Mouse (Mus musculus): ENCODE data around the gene Mgea5. TPM values are rescaled to one million over a fixed set of nuclear protein-coding genes. Genes with fewer than 3 reads are reported as not detected.

Mgea5 gene
- polyA plus RNA-seq (2012; rRNA removed), result 134 and 137 TPM in 2 replicates

DNA sequence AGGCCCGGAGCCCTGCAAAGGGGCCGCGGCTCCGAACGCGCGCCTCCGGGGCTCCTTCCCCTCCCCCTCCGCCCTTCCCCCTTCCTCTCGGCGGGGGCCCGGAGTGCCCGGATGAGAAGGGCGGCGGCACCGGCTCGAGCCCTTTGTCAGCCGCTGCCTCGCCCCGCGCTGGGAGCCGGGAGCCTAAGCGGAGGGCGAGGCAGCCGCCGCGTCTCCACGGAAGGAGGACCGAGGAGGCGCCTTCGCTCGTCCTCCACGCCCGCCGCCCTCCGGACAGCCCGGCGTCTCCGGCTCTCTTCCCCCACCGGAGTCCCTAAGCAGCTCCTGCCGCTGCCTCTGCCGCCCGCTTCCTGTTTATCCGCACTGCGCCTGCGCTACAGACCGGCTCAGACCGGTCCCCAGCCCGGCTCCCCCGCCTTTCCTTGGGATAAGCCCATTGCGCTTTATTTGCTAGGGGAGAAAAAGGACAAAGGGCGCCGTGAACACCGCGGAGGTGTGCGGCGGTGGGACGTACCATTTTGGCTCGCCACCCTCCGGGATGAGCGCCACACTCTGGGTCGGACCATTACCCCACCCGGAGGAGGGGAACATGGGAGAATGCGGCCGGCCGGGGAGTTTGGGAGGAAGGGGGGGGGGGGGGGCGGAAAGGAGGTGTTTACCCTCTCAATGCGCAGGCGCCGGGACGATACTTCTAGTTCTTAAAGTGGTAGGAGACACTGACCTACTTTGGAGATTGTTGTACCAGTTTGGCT, at the start of gene Mgea5:
Gene Mgea5, minus strand, starts transcription at position 657 of the 752 bp plus-strand sequence.
- TF ChIP-seq POLR2A (IDR thresholded peaks at IDR 0.05; ENCODE audit: extremely low read depth, insufficient read depth, low read length) (peak; percentile 90), CTCF (IDR thresholded peaks at IDR 0.05; ENCODE audit: extremely low read depth, insufficient read depth, low read length) (no peak)
- peaks cover 8% of the 10 kb centered on the region for H3K4me1 ChIP-seq (ENCODE audit: control insufficient read depth, insufficient read depth, low read length)
- peak within 1 kb of the TSS; percentile 88 for H3K27ac ChIP-seq (ENCODE audit: insufficient read depth, low read length)
- peak within 1 kb of the TSS; percentile 93 for H3K4me3 ChIP-seq (ENCODE audit: insufficient read depth, low read length)

DNA sequence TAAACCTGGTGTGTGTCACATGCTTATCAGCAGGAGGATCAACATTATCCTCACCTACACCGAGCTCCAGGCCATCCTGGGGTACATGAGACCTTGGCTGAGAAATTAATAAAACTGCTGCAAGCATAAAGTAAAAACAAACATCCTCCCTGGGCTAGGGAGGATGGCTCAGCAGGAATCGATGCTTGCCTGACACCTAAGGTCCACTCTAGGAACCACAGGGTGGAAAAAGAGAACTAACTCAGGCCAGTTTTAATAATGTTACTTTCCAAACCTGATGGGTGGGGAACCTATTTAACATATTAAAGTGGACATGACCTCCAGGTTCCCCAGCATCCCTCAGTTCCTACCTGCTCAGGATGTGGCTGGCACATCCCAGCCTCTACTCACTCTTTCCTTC, 47.0 kb upstream of the Mgea5 start:
- no peak overlapping the region for H3K4me3 ChIP-seq (ENCODE audit: insufficient read depth, low read length)
- TF ChIP-seq POLR2A (IDR thresholded peaks at IDR 0.05; ENCODE audit: extremely low read depth, insufficient read depth, low read length), result no peak
- no peaks in the 10 kb centered on the region for H3K4me1 ChIP-seq (ENCODE audit: control insufficient read depth, insufficient read depth, low read length)
- H3K27ac ChIP-seq (ENCODE audit: insufficient read depth, low read length), result no peak overlapping the region

DNA sequence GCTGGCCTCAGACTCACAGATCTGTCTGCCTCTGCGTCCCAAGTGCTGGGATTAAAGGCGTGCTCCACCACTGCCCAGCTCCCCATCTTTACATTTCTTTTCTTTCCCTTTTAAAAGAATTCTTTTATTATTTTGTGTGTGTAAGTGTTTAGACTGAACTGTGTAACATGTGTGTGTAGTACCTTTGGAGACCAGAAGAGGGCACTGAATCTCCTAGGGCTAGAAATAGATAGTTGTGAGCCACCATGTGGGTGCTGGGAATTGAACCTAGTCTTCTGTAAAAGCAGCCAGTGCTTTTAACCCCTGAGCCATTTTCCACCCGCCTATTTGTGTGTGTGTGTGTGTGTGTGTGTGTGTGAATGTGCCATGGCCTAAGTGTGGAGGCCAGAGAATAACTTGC, 44.1 kb upstream of the Mgea5 start:
- no peaks in the 10 kb centered on the region for H3K4me1 ChIP-seq (ENCODE audit: control insufficient read depth, insufficient read depth, low read length)
- no peak overlapping the region for H3K4me3 ChIP-seq (ENCODE audit: insufficient read depth, low read length)
- TF ChIP-seq POLR2A (IDR thresholded peaks at IDR 0.05; ENCODE audit: extremely low read depth, insufficient read depth, low read length) (no peak), CTCF (IDR thresholded peaks at IDR 0.05; ENCODE audit: extremely low read depth, insufficient read depth, low read length) (no peak)
- no peak overlapping the region for H3K27ac ChIP-seq (ENCODE audit: insufficient read depth, low read length)

DNA sequence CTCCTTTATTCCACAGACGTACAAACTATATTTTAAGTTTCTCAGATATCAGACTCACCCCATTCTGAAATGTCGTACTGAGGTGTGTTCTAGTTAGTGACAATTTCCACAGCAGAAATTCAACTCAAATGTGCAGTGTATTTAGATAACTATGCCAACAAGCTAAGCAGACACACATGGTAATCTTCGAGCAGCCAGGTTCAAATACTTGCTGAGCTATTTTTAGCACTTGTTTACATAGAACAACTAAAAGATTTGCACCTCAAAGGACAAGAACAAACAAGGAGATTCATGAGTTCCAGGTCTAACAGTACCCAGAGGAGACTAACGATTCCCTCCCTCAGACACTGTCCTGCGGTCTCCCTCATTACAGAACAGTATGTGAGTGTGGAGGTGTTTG, 43.5 kb upstream of the Mgea5 start:
- no peak overlapping the region for H3K27ac ChIP-seq (ENCODE audit: insufficient read depth, low read length)
- TF ChIP-seq CTCF (IDR thresholded peaks at IDR 0.05; ENCODE audit: extremely low read depth, insufficient read depth, low read length) (no peak), POLR2A (IDR thresholded peaks at IDR 0.05; ENCODE audit: extremely low read depth, insufficient read depth, low read length) (no peak)
- H3K4me1 ChIP-seq (ENCODE audit: control insufficient read depth, insufficient read depth, low read length), result no peaks in the 10 kb centered on the region
- H3K4me3 ChIP-seq (ENCODE audit: insufficient read depth, low read length), result no peak overlapping the region

DNA sequence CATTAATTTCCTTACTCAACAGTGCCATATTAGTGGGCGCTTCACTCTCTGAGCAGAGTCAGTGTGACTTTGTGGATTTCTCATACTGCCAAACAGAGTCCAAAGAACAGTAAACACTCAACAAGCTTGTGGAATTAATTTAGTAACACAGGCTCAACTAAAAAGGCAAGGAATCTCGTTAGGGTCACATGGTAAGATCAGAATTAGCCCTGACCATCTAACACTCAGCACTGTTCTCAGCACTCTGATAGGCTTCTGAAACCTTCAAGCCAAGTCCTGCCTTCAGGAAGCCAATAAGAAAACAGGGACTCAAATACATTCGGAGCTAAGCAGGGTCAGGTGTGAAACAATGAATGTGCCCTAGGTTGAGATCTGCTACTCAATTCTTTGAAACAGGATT, 42.5 kb upstream of the Mgea5 start:
- H3K4me1 ChIP-seq (ENCODE audit: control insufficient read depth, insufficient read depth, low read length), result no peaks in the 10 kb centered on the region; the same call in 1 of the 2 replicates
- TF ChIP-seq CTCF (IDR thresholded peaks at IDR 0.05; ENCODE audit: extremely low read depth, insufficient read depth, low read length) (no peak), POLR2A (IDR thresholded peaks at IDR 0.05; ENCODE audit: extremely low read depth, insufficient read depth, low read length) (no peak)
- no peak overlapping the region for H3K4me3 ChIP-seq (ENCODE audit: insufficient read depth, low read length)
- H3K27ac ChIP-seq (ENCODE audit: insufficient read depth, low read length), result no peak overlapping the region

DNA sequence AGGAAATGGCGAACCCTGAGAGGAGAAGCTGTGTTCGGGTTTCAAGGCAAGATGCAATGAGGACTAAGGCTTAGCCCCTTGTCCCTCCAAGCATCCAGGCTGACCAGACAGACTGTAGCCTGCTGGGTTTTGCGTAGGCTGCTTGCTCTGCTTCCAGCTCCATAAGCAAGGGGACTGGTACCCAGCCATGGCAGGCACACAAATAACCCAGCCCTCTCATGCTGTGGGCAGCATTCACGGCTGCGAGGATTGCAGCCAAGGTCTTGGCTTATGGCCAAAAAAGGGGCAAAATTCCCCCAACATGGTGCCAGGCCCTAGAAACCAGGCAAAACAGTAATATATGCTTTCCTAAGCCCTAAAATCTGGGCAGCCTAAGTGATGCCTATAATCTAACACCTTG, 38.2 kb upstream of the Mgea5 start:
- H3K27ac ChIP-seq (ENCODE audit: insufficient read depth, low read length), result no peak overlapping the region
- H3K4me3 ChIP-seq (ENCODE audit: insufficient read depth, low read length), result no peak overlapping the region
- H3K4me1 ChIP-seq (ENCODE audit: control insufficient read depth, insufficient read depth, low read length), result peaks cover 4% of the 10 kb centered on the region
- TF ChIP-seq CTCF (IDR thresholded peaks at IDR 0.05; ENCODE audit: extremely low read depth, insufficient read depth, low read length) (no peak), POLR2A (IDR thresholded peaks at IDR 0.05; ENCODE audit: extremely low read depth, insufficient read depth, low read length) (no peak)

DNA sequence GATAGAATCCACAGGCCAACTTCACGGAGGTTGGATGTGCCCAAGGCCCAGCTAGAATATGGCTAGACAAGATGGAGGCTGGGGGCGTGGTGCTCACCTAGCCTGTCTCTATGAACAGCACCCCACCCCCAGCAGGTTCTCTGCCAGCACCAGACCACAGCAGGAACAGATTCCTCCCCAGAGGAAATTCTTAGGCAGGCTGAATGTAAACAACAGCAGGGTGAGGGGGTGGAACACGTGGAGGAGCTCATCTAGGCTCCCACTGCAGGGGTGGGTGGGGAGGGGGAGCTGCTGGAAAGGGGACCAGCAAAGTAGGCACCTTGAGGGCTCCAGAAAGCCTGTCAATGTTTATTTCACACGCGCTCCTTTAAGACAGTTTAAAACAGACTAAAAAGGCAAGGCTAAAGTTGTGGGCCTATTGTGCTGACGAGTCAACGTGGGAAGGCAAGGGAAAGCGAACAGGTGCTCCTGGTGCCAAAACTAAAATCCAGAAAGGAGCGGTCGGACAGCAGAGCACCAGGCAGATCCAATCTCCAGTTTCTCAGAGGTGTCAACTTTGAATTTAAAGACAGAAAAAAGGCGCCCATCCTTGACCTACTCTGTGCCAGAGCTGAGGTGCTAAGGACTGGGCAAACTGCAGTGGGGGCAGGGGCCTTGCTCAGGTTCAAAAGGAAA, 34.3 kb upstream of the Mgea5 start:
- TF ChIP-seq CTCF (IDR thresholded peaks at IDR 0.05; ENCODE audit: extremely low read depth, insufficient read depth, low read length) (no peak), POLR2A (IDR thresholded peaks at IDR 0.05; ENCODE audit: extremely low read depth, insufficient read depth, low read length) (no peak)
- Histone ChIP-seq H3K4me1 (ENCODE audit: control insufficient read depth, insufficient read depth, low read length) (peaks cover 4% of the 10 kb centered on the region), H3K27ac (ENCODE audit: insufficient read depth, low read length) (0 out of 2 replicates have a peak overlapping the region, but pooled peaks have one; percentile 25), H3K4me3 (ENCODE audit: insufficient read depth, low read length) (no peak overlapping the region)

DNA sequence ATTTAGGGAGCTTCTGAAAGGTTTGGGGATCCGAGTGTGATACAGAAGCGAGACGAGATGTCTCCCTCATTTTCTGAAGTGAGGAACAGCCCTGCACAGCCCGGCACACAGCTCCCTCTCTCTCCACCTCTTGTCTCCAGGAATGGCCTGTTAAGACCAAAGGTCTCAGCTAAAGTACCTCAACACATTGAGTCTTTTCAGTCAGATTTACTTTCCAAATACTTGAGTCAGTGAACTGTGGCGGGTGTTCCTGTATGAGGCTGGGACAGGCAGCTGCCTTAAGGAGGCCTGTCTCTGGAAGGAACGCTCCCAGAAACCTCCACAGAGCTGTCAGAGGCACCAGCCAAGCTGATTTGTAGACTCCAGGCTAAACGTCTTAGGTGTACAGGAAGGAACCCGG, 33.1 kb upstream of the Mgea5 start:
- peaks cover 6% of the 10 kb centered on the region for H3K4me1 ChIP-seq (ENCODE audit: control insufficient read depth, insufficient read depth, low read length)
- H3K4me3 ChIP-seq (ENCODE audit: insufficient read depth, low read length), result no peak overlapping the region; the same call in 1 of the 2 replicates
- no peak overlapping the region for H3K27ac ChIP-seq (ENCODE audit: insufficient read depth, low read length)
- TF ChIP-seq CTCF (IDR thresholded peaks at IDR 0.05; ENCODE audit: extremely low read depth, insufficient read depth, low read length) (no peak), POLR2A (IDR thresholded peaks at IDR 0.05; ENCODE audit: extremely low read depth, insufficient read depth, low read length) (no peak)

DNA sequence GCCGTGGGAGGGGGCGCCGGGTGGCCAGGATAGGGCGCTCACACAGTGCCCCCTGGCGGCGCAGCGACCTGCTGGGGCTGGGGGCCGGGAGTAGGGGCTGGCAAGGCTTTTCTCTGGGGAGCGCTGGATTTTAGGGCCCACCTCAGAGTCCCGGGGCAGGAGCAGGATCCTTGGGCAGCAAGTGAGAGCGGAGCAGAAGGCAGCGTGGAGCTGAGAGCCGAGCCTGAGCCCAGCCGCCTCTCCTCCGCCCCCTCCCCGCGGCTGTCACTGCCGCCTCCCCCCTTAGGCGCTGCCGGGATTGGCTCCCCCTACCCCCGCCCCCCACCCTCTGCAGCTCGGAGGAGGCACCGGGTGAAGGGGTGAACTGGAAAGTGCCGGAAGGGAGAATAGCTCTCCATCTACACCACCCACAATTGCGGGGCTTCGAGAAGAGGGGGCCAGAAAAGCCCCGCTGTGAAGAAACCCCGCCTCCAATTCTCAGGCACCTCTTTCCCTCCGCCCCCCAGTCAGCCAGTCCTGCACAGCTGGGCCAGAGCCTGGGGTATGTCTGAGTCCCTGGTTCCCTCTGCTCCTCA, 32.3 kb upstream of the Mgea5 start, which contains the start of gene Kcnip2:
Gene Kcnip2, minus strand, starts transcription at position 231 of the 575 bp plus-strand sequence.
- TF ChIP-seq CTCF (IDR thresholded peaks at IDR 0.05; ENCODE audit: extremely low read depth, insufficient read depth, low read length), result no peak
- TF ChIP-seq POLR2A (IDR thresholded peaks at IDR 0.05; ENCODE audit: extremely low read depth, insufficient read depth, low read length), result 0 out of 2 replicates have a peak, but pooled peaks have one; percentile 20
- H3K27ac ChIP-seq (ENCODE audit: insufficient read depth, low read length), result peak within 1 kb of the TSS; percentile 86

More for the DNA sequence above, 32.3 kb upstream of the Mgea5 start, which contains the start of gene Kcnip2:
- Histone ChIP-seq H3K4me3 (ENCODE audit: insufficient read depth, low read length) (peak within 1 kb of the TSS; percentile 72), H3K4me1 (ENCODE audit: control insufficient read depth, insufficient read depth, low read length) (peaks cover 6% of the 10 kb centered on the region)

All from cortical plate, adult 2 months (tissue).